Mouse (Mus musculus) liver, adult 2 months (tissue): ENCODE results near the gene Cdh4. TPM values are rescaled to one million over a fixed set of nuclear protein-coding genes. Genes with fewer than 3 reads are reported as not detected.

Experiments
- DNase-seq: peaks from one replicate; pipeline ENCODE4 v3.0.0-alpha.2; 2011; ENCODE audit warnings: low read depth, low spot score; ENCODE audit errors: extremely low read depth
- H3K27ac ChIP-seq: fragments of 200-500 bp; replicated peaks from 2 replicates; pipeline ENCODE4 v1.5.1; 2012; ENCODE audit warnings: low read depth, mild to moderate bottlenecking, control low read depth, inconsistent platforms, low read length; ENCODE audit not compliant: insufficient read depth
- H3K27me3 ChIP-seq: fragments of 200-500 bp; 2 replicates; pipeline ENCODE4 v1.6.1; 2012; ENCODE audit warnings: mild to moderate bottlenecking, moderate library complexity, low read length, inconsistent platforms; ENCODE audit not compliant: control insufficient read depth, insufficient read depth
- H3K36me3 ChIP-seq: fragments of 200-500 bp; 2 replicates; pipeline ENCODE4 v1.6.1; 2012; ENCODE audit warnings: low read length, inconsistent platforms; ENCODE audit not compliant: control insufficient read depth, insufficient read depth
- H3K4me1 ChIP-seq: fragments of 200-500 bp; 2 replicates; pipeline ENCODE4 v1.6.1; 2011; ENCODE audit warnings: low read length; ENCODE audit not compliant: control insufficient read depth, insufficient read depth
- H3K4me3 ChIP-seq: fragments of 200-500 bp; 2 replicates; pipeline ENCODE4 v1.5.1; 2011; ENCODE audit warnings: low read depth, mild to moderate bottlenecking, control low read depth, low read length, moderate library complexity; ENCODE audit not compliant: insufficient read depth
- H3K79me2 ChIP-seq: fragments of 200-500 bp; 2 replicates; pipeline ENCODE4 v1.6.1; 2012; ENCODE audit warnings: inconsistent platforms, mild to moderate bottlenecking, low read length, moderate library complexity; ENCODE audit not compliant: control insufficient read depth, insufficient read depth
- H3K9ac ChIP-seq: fragments of 200-500 bp; 2 replicates; pipeline ENCODE4 v1.6.1; 2012; ENCODE audit warnings: low read depth, mild to moderate bottlenecking, control low read depth, inconsistent platforms, low read length
- CTCF ChIP-seq: fragments of 200-500 bp; IDR thresholded peaks from 2 replicates; pipeline ENCODE4 v1.5.1; 2011; ENCODE audit warnings: low read depth, low read length, control low read depth
- POLR2A ChIP-seq: fragments of 200-500 bp; IDR thresholded peaks from 2 replicates; pipeline ENCODE4 v1.6.1; 2011; ENCODE audit warnings: low read length, control low read depth; ENCODE audit not compliant: insufficient read depth; ENCODE audit errors: extremely low read depth
- WGBS: fragments of 180-500 bp; shearing (Covaris S2); methylation state at CpG from one replicate; pipeline ENCODE4 v1.1.7; 2018; 5-methylcytosine and 5-hydroxymethylcytosine counted together
- polyA plus RNA-seq: library from polyadenylated mRNA; depleted of rRNA; stranded (reverse); fragments of >200 nt; gene quantifications from 2 replicates; pipeline ENCODE4 v1.2.3, GENCODE M21; 2012
- total RNA-seq: library from RNA; depleted of rRNA; stranded (reverse); fragments of >200 nt; gene quantifications from 2 replicates; pipeline ENCODE4 v1.2.3, GENCODE M21; 2014

The Cdh4 gene
- total and polyA plus RNA-seq, 2 experiments: 0.18 to 0.37 TPM

DNA sequence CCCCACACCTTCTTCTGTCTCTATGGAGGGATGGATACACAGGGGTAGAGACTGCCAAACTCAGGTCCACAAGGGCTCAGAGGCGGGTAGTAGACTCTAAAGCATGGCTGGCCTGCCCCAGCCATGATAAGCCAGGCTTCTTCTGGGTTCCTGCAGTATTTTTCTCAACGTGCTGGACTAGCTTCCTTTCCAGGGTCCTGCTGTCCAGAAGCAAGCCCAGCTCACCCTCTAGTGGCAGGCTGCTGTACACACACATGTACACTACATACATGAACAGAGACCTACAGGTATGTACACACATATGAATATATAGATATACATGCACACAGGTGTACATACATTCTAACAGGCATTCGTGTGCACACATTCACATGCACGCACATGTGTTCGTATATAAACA lies 430.5 kb downstream of the Cdh4 start:
- no peak overlapping the region for H3K9ac ChIP-seq
- H3K27me3 ChIP-seq: no peaks in the 10 kb centered on the region
- H3K4me1 ChIP-seq: no peaks in the 10 kb centered on the region
- WGBS: 66% methylated on average over 5 of the region's 5 CpGs
- TF ChIP-seq POLR2A: no peak
- peak; percentile 30; the same call in 1 of the 2 replicates for TF ChIP-seq CTCF
- H3K4me3 ChIP-seq: no peak overlapping the region
- H3K79me2 ChIP-seq: no peaks in the 10 kb centered on the region
- H3K36me3 ChIP-seq: no peaks in the 10 kb centered on the region
- no peak overlapping the region for H3K27ac ChIP-seq
- DNase-seq: no peak

DNA sequence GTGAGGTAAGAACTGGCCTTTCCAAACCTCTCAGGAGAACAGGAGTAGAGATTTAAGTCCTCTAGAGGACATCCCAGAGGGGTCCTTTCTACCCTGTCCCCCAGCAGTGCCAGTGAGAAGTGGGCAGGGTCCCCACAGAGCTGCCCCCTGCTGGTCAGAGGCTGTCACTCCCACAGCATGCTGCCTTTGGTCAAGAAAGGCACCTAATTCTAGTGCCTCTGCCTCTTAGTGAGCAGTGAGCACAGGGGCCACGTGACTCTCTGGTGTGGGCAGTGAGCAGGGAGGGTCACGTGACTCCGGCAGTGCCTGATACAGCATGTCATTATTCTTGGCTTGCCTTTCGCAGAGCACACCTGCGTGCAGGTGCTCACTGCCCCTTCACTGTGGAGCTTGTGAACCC lies 431.1 kb downstream of the Cdh4 start:
- no peak overlapping the region for H3K4me3 ChIP-seq
- TF ChIP-seq POLR2A (no peak), CTCF (peak; percentile 64)
- no peak overlapping the region for H3K27ac ChIP-seq
- H3K4me1 ChIP-seq: no peaks in the 10 kb centered on the region
- DNase-seq: no peak
- H3K9ac ChIP-seq: no peak overlapping the region
- H3K27me3 ChIP-seq: no peaks in the 10 kb centered on the region
- H3K36me3 ChIP-seq: no peaks in the 10 kb centered on the region
- no peaks in the 10 kb centered on the region for H3K79me2 ChIP-seq
- WGBS: 39% methylated on average over 5 of the region's 5 CpGs

DNA sequence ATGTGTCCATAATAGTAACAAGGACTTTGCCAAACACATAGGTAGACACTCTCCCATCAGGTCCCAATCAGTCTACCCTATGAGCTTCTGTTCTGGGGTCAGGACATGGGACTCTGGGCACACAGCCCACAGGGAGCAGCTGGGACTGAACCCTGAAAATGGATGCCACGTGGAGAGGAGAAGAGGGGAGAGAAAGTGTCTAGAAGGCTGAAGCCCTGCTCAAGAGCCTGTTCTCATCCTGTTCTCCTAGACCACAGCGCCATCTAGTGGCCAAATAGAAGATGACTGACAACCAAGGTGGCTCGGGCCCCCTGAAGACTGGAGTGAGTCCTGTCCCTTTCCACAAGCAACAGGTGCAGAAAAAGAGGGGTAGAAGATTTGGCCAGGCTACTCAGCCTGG lies 432.9 kb downstream of the Cdh4 start:
- no peaks in the 10 kb centered on the region for H3K4me1 ChIP-seq
- H3K27me3 ChIP-seq: no peaks in the 10 kb centered on the region
- H3K9ac ChIP-seq: no peak overlapping the region
- no peaks in the 10 kb centered on the region for H3K79me2 ChIP-seq
- no peaks in the 10 kb centered on the region for H3K36me3 ChIP-seq
- peak; percentile 30 for DNase-seq
- TF ChIP-seq CTCF: peak; percentile 68
- no peak for TF ChIP-seq POLR2A
- WGBS: 8% methylated on average over 3 of the region's 3 CpGs
- no peak overlapping the region for H3K27ac ChIP-seq
- no peak overlapping the region for H3K4me3 ChIP-seq

DNA sequence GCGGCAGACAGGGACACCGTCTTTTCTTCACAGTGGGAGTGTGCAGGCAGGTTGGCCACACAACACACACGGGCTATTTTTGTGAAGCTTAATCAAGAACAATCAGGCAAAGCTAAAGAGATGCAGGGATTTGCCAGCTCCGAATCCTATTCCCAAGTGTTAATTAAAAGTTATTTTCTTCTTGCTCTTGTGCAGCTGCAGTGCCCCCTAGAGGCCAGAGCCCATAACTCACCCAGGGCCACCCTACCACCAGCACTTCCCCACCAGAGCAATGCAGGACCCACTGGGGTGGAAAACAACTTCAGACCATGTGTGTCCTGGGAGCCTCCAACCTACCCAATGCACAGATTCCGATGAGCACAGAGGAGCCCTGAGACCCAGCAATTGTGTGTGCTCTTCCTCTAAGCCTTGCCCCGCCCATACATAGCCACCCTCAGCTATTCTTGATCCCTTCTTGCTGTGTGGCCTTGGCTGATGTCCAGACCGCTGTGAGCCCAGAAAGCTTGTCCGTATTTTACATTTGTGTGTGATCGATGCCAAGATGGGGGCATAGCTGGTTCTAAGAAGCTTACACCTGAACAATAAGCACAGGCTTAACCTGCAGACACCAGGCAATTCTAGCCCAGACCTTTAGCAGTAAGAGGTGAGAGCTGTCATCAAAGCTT lies 435.5 kb downstream of the Cdh4 start:
- Histone ChIP-seq H3K4me3 (no peak overlapping the region), H3K79me2 (no peaks in the 10 kb centered on the region), H3K36me3 (no peaks in the 10 kb centered on the region), H3K27ac (no peak overlapping the region), H3K27me3 (no peaks in the 10 kb centered on the region), H3K4me1 (no peaks in the 10 kb centered on the region), H3K9ac (no peak overlapping the region)
- TF ChIP-seq CTCF (peak; percentile 71), POLR2A (no peak)
- DNase-seq: peak; percentile 4
- WGBS: 71% methylated on average over 9 of the region's 9 CpGs

GRCm38 (mm10) chr2:179884561-179884960 lies 442.3 kb downstream of the Cdh4 start:
- Histone ChIP-seq H3K4me3 (no peak overlapping the region), H3K79me2 (no peaks in the 10 kb centered on the region), H3K27ac (no peak overlapping the region), H3K9ac (no peak overlapping the region), H3K27me3 (no peaks in the 10 kb centered on the region), H3K36me3 (no peaks in the 10 kb centered on the region), H3K4me1 (no peaks in the 10 kb centered on the region)
- DNase-seq: no peak
- TF ChIP-seq CTCF (no peak), POLR2A (no peak)
- 38% methylated on average over 7 of the region's 7 CpGs for WGBS

GRCm38 (mm10) chr2:179891048-179891447 lies 448.8 kb downstream of the Cdh4 start:
- no peak for DNase-seq
- no peak overlapping the region for H3K4me3 ChIP-seq
- H3K36me3 ChIP-seq: no peaks in the 10 kb centered on the region
- H3K27me3 ChIP-seq: no peaks in the 10 kb centered on the region
- H3K4me1 ChIP-seq: no peaks in the 10 kb centered on the region
- WGBS: 60% methylated on average over 3 of the region's 3 CpGs
- no peak overlapping the region for H3K27ac ChIP-seq
- no peak for TF ChIP-seq POLR2A
- TF ChIP-seq CTCF: no peak
- H3K9ac ChIP-seq: no peak overlapping the region
- no peaks in the 10 kb centered on the region for H3K79me2 ChIP-seq
